Mouse (Mus musculus) c-Kit-positive CD71-positive TER-119-positive erythroid progenitor cells, embryonic 14.5 days (primary cell): ENCODE measurements around the gene Ephx1.
"Not testable (repeated sequence)": the region's sequence is repeated elsewhere in the genome, so short reads cannot be mapped to it uniquely, and the experiment has no call there.

Source experiments
- DNase-seq: peaks from one replicate; pipeline ENCODE4 v3.0.0-alpha.2; 2013; ENCODE audit warnings: low spot score

The Ephx1 gene

GRCm38 (mm10) chr1:180974126-180974746 is 46.5 kb downstream of the Ephx1 start:
- DNase-seq, result peak; percentile 70

GRCm38 (mm10) chr1:180972941-180973340 is 47.8 kb downstream of the Ephx1 start:
- DNase-seq, result no peak

DNA sequence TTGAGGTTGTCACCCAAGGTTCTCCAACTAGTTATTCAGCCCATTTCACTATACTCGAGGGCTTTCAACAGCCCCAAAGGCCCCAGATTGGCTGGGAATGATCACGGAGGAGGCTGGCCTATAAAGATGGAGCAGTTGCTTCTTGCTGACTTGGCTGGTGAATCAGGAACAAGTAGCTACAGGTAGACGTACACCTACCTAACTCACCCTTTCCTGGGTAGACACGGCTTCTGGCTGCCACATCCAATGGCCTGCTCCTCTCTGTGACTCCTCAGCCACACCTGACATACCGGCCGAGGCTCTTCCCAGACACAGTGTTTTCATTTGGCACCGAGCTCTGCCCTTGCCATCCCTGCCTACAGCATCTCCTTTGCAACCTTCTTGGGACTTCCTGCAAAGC is 53.4 kb downstream of the Ephx1 start:
- no peak for DNase-seq

DNA sequence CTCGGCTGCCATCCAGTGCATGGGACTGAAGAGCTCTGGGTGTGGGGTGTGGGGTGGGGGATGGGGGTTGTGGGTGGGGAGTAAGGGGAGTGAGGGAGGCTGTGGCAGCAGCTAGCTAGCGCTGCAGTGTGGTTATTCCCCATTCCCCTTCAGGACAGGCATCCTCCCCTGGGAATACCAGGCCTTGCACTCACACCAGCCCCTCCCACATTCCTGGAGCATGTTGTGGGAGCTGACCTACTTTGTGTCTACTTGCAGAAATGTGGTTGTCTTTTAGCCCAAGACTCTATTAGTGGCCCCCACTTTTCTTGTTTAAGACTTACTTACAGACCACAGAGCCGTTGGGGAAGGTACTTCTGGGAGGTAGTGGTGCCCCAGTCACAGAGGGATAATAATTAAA is 54.2 kb downstream of the Ephx1 start:
- DNase-seq, result no peak

DNA sequence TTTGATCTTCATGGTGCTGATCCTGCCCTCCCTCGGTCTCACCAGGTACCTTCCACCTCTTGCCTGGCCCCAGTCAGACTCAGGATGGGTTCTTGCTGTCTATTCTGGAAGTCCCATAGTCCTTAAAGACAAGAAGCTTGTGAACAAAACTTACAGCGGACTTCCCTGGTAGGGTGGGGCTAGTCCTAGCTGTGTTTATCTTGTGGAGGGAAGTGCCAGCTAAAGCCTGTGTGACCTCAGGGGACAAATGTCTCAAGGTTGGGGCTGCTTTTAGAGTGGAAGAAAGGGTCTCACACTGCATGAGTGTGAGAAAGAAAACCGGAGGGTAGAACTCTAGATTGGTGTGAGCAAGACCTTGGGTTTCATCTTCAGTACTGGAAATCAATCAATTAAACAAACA is 54.9 kb downstream of the Ephx1 start:
- DNase-seq, result no peak

DNA sequence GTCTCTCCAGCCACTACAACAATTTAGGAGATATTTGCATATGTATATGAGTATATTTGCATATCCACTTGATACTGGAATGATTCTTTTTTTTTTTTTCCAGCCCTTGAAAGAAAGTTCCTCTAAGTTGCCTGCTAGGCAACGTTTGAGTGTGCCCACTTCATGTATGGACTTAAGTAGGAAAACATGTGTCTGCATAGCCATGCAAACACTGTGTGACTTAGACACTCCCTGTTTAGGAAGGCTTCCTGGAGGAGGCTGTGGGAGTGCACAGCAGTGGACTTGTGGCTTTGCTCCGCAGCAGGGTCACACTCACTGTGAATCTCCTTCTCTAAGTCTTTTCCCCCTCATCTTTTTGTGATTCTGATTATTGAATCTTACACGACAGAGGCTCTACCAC is 61.9 kb downstream of the Ephx1 start:
- no peak for DNase-seq

GRCm38 (mm10) chr1:180957989-180958388 is 62.7 kb downstream of the Ephx1 start:
- no peak for DNase-seq

- no peak for DNase-seq
These were observed 63.7 kb downstream of the Ephx1 start for GRCm38 (mm10) chr1:180956973-180957381.

DNA sequence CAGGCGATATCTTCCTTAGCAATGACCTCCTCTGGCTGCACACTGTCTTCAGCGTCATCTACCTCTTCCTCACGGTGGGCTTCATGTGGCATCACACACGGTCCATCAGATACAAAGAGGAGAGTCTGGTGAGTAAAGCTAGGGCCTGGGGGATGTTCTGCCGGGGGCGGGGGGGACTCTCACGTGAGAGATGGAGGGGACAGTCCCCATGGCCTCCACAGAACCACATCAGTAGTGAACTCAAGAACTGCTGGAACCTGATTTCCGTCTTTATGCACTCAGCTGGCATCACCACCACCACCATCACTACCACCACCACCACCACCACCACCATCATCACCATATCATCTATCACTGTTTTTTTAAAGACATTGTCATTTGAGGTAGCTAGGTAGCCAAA is 64.3 kb downstream of the Ephx1 start:
- no peak for DNase-seq

GRCm38 (mm10) chr1:180952808-180953207 is 67.9 kb downstream of the Ephx1 start:
- no peak for DNase-seq

- no peak for DNase-seq
These were observed 68.5 kb downstream of the Ephx1 start for GRCm38 (mm10) chr1:180952085-180952746.

DNA sequence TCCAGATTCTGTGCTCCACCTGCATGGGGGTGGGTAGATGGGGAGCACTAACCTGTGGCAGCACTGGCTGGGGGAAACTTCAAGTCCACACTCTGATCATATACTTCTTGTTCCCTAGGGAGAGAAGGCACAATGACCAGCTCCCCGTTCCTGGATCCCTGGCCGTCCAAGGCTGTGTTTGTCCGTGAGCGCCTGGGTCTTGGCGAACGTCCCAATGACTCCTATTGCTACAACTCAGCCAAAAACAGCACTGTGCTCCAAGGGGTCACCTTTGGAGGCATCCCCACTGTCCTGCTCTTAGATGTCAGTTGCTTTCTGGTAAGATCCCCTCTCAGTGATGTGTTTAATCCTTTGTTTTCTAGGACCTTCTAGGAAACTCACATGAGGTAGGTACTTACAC is 74.3 kb downstream of the Ephx1 start:
- no peak for DNase-seq

GRCm38 (mm10) chr1:180945001-180945980 is 75.4 kb downstream of the Ephx1 start:
- DNase-seq, result peak; percentile 76

DNA sequence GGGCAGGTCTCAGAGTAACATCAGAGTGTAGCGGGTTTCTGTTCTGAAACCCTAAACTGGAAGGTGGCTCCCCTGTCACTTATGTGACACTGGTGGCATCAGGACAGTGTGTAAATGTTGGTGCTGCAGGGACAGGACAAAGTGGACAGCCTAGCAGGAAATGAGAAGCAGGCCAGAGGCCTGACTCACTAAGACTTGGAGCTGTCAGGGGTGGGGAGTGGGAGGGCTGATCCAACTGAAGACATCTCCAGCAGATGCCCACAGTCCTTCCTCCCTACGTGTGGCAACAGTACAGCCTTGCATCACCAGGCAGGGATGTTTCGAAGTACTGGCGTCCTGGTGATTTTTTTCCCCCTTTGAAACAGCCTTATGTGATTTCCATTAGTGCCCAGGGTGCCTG is 76.2 kb downstream of the Ephx1 start:
- no peak for DNase-seq

DNA sequence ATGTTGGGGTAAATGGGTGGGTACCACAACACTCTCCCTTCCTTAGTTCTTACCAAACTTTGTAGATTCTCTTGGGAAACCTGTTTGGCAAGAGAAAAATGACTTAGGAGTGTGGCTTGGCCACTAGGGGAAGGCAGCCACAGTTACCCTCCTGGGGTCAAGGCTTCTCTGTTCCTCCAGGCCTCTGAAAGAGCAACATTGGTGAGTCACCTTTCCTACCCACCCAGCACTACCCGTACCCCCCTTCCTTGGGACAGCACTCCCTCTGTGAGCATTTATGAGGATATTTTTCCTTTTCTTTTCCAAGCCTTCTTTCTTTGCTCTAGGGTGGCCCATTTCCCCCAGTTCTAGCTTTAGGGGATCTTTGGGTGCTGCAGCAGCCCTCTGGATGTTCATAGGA is 76.8 kb downstream of the Ephx1 start:
- no peak for DNase-seq

GRCm38 (mm10) chr1:180943032-180943644 is 77.6 kb downstream of the Ephx1 start:
- DNase-seq, result no peak

- peak; percentile 56 for DNase-seq
These were observed 78.3 kb downstream of the Ephx1 start, which contains the start of gene Tmem63a for GRCm38 (mm10) chr1:180942166-180943031. TSS of gene Tmem63a (plus strand) at chr1:180942344.

DNA sequence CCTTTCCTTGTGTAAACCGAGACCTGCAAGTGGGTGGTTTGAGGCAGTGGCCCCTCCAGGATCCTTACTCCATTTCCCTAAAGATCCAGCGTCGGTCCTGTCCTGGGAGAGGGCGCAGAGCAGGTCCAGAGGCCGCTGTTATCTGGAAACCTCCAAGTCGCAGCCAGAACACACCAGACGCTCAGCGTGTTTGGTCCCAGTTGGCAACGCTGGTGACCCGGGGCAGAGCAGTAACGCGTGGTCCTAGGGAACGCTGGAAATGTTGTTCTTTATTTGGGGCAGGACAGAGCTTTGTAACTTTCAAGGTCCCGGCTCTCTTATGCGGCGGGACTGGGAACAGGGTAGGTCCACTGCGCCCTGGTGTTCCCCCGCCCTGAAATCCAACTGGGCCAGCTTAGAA is 79.0 kb downstream of the Ephx1 start:
- DNase-seq, result no peak

GRCm38 (mm10) chr1:180940776-180941460 is 79.8 kb downstream of the Ephx1 start:
- DNase-seq, result no peak

DNA sequence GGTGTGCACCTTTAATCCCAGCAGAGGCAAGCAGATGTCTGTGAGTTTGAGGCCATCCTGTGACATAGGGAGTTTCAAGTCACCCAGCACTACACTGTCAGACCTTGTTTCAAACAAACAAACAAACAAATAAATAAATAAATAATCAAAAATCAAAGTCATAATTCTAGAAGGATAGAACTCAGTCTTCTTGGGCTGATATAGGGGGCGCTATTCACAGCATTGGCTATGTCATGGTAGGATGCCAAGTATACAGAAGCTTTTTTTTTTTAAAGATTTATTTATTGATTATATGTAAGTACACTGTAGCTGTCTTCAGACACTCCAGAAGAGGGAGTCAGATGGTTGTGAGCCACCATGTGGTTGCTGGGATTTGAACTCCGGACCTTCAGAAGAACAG is 81.9 kb downstream of the Ephx1 start:
- DNase-seq, result not testable (repeated sequence)

- DNase-seq, result not testable (repeated sequence)
These were observed 83.1 kb downstream of the Ephx1 start for GRCm38 (mm10) chr1:180937631-180938030.
